Mouse (Mus musculus) olfactory bulb, adult 2 months (tissue): ENCODE data around the gene Myo19.

Experiments
- CTCF ChIP-seq: fragments of 200-500 bp; IDR thresholded peaks from 2 replicates; pipeline ENCODE4 v1.5.1; 2012; ENCODE audit warnings: low read depth, mild to moderate bottlenecking, low read length, moderate library complexity; ENCODE audit not compliant: insufficient read depth
- POLR2A ChIP-seq: fragments of 200-500 bp; IDR thresholded peaks from 2 replicates; pipeline ENCODE4 v1.6.1; 2012; ENCODE audit warnings: mild to moderate bottlenecking, low read depth, low read length, moderate library complexity; ENCODE audit not compliant: insufficient read depth

GRCm38 (mm10) chr11:84918425-84918824 is 38.5 kb downstream of the Myo19 start:
- TF ChIP-seq POLR2A (no peak), CTCF (peak; percentile 95)
